Mouse (Mus musculus): ENCODE data around the gene Olfr1061. TPM values are rescaled to one million over a fixed set of nuclear protein-coding genes. Genes with fewer than 3 reads are reported as not detected.

Gene Olfr1061
- polyA plus RNA-seq (2017; shearing (Covaris generic)), result not detected

DNA sequence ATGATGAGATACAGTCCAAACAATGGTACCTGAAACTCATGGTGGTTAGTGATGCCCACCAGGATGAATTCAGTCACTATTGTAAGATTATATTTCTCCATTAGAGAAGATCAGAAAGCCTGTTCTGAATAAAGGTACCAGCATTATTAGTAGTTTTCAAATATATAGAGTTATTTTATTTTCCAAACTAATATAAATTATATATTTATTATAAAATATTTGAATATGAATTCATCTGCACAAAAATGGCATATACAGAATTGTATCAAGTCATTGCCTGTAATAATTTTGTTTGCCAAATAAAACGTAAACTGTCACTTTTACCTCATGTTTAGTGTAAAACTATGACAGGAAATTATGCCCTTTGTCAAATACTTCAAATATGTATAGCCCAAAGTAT, at the start of gene Olfr1061:
Olfr1061 (minus strand) TSS at position 101 of the 400 bp plus-strand sequence.

DNA sequence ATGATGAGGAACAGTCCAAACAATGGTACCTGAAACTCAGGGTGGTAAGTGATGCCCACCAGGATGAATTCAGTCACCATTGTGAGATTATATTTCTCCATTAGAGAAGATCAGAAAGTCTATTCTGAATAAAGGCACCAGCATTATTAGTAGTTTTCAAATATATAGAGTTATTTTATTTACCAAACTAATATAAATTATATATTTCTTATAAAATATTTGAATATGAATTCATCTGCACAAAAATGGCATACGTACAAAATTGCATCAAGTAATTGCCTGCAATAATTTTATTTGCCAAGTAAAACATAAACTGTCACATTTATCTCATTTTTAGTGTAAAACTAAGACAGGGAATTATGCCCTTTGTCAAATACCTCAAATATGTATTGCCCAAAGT, 42.3 kb upstream of the Olfr1061 start, which contains the start of gene Olfr1066:
Olfr1066 (minus strand) TSS at position 101 of the 400 bp plus-strand sequence.

DNA sequence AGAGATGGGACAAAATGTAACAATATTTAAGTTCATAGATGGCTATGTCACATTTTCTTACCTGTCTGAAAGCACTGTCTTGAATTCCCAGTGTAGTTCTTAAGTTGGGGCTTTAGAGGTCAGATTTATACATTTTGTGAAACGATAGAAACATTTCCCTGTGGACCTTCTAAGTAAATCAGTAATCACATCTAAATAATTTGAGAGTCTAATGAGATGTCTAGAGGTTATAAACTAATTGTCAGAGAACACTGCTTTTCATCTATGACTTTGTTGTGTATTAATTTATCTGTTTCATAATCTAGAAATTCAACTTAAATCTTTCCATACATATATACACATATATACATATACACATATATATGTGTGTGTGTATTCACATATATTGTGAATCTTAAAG, 36.6 kb upstream of the Olfr1061 start, which contains the start of gene Olfr1065:
Olfr1065 (minus strand) TSS at position 101 of the 400 bp plus-strand sequence.

DNA sequence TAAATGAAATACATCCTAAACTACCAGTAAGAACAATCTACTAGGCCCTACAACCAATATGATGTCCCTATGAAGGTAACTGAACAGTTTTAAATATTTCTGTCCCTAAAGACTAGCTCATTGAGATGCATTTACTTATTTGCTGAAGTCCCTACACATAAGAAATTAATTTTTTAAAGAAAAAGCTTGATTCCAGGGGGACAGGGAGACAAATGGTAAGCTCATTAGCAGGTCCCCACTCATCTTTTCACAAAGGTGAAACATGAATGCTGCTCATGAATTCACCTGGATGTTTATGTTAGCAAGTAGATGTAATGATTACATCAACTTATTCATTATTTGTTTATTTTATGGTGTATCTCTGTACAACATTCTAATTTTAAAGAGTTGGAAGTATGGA, 12.8 kb upstream of the Olfr1061 start, which contains the start of gene Olfr1062:
Olfr1062 (minus strand) TSS at position 101 of the 400 bp plus-strand sequence.

DNA sequence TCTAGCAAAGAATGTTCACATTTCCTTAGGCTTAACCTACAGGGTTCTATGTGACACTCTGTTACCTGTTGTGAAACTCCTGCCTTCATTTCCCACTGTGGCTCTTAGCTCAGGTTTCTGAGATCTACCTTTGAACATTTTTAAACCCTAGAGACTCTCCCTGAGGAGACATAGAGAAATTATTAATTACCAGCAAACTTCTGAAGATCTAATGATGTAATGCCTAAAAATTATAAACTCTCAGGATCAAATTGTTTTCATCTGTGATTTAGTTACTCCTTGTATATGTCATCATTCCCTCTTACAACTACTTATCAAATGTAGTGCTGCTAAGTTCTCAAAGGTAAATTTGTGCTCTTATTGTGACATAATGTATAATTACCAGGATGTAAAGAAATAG, 25.4 kb downstream of the Olfr1061 start, which contains the start of gene Olfr1058:
Olfr1058 (minus strand) TSS at position 101 of the 400 bp plus-strand sequence.

DNA sequence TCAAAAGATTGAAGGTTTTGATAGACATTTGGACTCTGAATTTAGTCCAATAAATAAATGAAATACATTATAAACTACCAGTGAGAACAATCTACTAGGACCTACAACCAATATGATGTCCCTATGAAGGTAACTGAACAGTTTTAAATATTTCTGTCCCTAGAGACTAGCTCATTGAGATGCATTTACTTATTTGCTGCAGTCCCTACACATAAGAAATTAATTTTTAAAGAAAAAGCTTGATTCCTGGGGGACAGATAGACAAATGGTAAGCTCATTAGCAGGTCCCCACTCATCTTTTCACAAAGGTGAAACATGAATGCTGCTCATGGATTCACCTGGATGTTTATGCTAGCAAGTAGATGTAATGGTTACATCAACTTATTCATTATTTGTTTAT, 35.6 kb downstream of the Olfr1061 start, which contains the start of gene Olfr1057:
Olfr1057 (minus strand) TSS at position 101 of the 400 bp plus-strand sequence.

Other genes starting within 250 kb of the Olfr1061 start
- gene Olfr1043, start 246.5 kb downstream of the Olfr1061 start, polyA plus RNA-seq (2017; shearing (Covaris generic)), result not detected
- gene Olfr1044, start 236.2 kb downstream of the Olfr1061 start, polyA plus RNA-seq (2017; shearing (Covaris generic)), result not detected
- gene Olfr52, start 228.4 kb downstream of the Olfr1061 start, polyA plus RNA-seq (2017; shearing (Covaris generic)), result not detected
- gene Olfr1045, start 211.0 kb downstream of the Olfr1061 start, polyA plus RNA-seq (2017; shearing (Covaris generic)), result not detected
- gene Olfr1046, start 194.7 kb downstream of the Olfr1061 start, polyA plus RNA-seq (2017; shearing (Covaris generic)), result not detected
- gene Olfr1047, start 182.6 kb downstream of the Olfr1061 start, polyA plus RNA-seq (2017; shearing (Covaris generic)), result not detected
- not detected for gene Olfr1048, start 173.8 kb downstream of the Olfr1061 start, polyA plus RNA-seq (2017; shearing (Covaris generic))
- not detected for gene Olfr1049, start 155.7 kb downstream of the Olfr1061 start, polyA plus RNA-seq (2017; shearing (Covaris generic))
- gene Olfr1051, start 135.0 kb downstream of the Olfr1061 start, polyA plus RNA-seq (2017; shearing (Covaris generic)), result not detected
- not detected for gene Olfr1052, start 121.6 kb downstream of the Olfr1061 start, polyA plus RNA-seq (2017; shearing (Covaris generic))
- gene Olfr1053, start 98.8 kb downstream of the Olfr1061 start, polyA plus RNA-seq (2017; shearing (Covaris generic)), result not detected
- gene Olfr1054, start 78.6 kb downstream of the Olfr1061 start, polyA plus RNA-seq (2017; shearing (Covaris generic)), result not detected
- not detected for gene Olfr1055, start 63.8 kb downstream of the Olfr1061 start, polyA plus RNA-seq (2017; shearing (Covaris generic))
- gene Olfr1056, start 51.6 kb downstream of the Olfr1061 start, polyA plus RNA-seq (2017; shearing (Covaris generic)), result not detected
- gene Olfr1057, start 35.7 kb downstream of the Olfr1061 start, polyA plus RNA-seq (2017; shearing (Covaris generic)), result not detected
- not detected for gene Olfr1058, start 25.5 kb downstream of the Olfr1061 start, polyA plus RNA-seq (2017; shearing (Covaris generic))
- gene Olfr1062, start 12.7 kb upstream of the Olfr1061 start, polyA plus RNA-seq (2017; shearing (Covaris generic)), result not detected
- gene Olfr1065, start 36.5 kb upstream of the Olfr1061 start, polyA plus RNA-seq (2017; shearing (Covaris generic)), result not detected
- gene Olfr1066, start 42.2 kb upstream of the Olfr1061 start, polyA plus RNA-seq (2017; shearing (Covaris generic)), result not detected
- not detected for gene Olfr228, start 73.3 kb upstream of the Olfr1061 start, polyA plus RNA-seq (2017; shearing (Covaris generic))
- gene Olfr1076, start 94.4 kb upstream of the Olfr1061 start, polyA plus RNA-seq (2017; shearing (Covaris generic)), result not detected
- not detected for gene Olfr1079, start 128.4 kb upstream of the Olfr1061 start, polyA plus RNA-seq (2017; shearing (Covaris generic))
- gene Olfr1080, start 144.2 kb upstream of the Olfr1061 start, polyA plus RNA-seq (2017; shearing (Covaris generic)), result not detected
- not detected for gene Olfr1082, start 184.9 kb upstream of the Olfr1061 start, polyA plus RNA-seq (2017; shearing (Covaris generic))
- not detected for gene Olfr1084, start 225.7 kb upstream of the Olfr1061 start, polyA plus RNA-seq (2017; shearing (Covaris generic))
- gene Olfr1085, start 248.0 kb upstream of the Olfr1061 start, polyA plus RNA-seq (2017; shearing (Covaris generic)), result not detected